Mouse (Mus musculus) ovary, postnatal 10 days (tissue): ENCODE measurements around the gene Tbl2.

ENCODE experiments used
- DNase-seq: peaks from one replicate; pipeline ENCODE4 v3.0.0; 2022; ENCODE audit warnings: low spot score

Tbl2 gene

DNA sequence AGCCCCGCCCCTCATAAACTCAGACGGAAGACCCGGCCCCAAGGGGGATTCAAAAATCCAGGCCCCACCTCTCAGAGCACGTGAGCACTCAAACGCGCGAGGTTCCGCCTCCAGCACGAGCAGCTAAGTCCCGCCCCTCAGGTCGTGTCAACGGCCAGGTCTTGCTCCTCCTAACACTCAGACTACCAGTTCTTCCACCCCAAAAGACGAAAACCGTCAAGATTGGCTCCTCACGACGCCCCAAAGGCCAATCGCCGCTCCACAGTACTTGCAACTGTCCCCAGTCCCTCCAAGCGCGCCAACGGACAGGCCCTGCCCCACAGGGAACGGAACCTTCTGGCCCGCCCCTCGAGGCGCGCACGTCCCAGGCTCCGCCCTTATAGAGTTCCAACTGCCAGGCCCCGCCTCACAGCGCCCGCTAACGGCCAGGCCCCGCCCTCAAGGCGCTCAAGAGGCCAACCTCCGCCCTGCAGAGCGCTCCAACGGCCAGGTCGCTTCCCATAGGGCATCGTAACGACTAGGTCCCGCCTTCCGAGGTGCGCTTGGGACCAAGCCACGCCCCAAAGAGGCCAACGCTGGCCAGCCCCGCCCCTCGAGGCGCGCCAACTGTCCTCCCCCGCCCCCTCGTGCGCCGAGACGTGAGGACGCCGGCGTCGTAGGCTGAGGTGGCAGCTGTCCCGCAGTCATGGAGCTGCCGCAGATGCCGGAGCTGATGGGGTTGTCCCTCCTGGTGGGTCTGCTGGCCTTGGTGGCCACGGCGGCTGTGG is at the start of gene Tbl2:
Tbl2 (plus strand) TSS at position 605 of the 767 bp plus-strand sequence.
- peak; percentile 98 for DNase-seq

DNA sequence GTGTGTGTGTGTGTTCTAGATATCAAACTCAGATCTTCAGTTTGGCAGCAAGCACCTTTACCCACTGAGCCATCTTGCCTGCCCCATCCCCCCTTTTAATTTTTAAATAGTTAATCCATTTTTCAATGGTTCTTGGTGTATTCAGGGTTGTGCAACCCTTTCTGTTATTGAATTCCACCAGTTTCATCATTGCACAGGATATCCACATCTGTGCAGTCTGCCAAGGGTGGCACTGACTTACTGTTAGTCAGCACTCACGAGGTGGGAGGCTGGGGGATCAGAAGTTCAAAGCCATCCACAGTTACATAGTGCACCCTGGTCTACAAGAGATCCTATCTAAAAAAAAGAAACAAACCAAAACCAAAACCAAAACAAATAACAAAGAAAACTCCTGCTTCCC is 48.5 kb upstream of the Tbl2 start:
- no peak for DNase-seq

DNA sequence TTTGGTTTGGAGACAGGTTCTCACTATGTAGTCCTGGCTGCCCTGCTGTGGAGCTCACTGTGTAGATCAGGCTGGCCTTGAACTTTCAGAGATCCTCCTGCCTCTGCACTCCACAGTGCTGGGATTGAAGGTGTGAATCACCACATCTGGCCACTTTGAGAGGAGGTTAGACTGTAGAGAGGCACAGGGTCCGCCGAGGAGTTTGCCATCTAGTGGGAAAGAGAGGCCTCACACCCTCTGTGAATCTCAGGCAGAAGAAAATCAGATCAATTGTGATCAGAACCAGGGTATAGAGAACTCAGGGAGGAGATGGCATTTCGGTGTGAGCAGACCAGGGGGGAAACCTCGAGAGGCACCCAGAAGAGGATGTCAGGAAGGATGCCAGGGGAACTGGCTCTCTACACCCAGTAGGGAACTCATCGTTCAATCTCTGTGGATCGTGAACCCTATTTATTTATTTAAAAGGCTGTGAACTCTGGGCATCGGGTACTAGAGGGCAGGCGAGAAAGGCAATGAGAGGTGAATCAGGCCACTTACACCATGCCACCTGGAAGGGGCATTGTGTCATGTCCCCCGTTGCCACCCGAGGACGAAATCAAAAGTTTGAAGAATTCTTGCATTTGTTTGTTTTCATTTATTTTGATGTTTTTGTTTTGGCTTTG is 45.3 kb upstream of the Tbl2 start:
- DNase-seq, result no peak

DNA sequence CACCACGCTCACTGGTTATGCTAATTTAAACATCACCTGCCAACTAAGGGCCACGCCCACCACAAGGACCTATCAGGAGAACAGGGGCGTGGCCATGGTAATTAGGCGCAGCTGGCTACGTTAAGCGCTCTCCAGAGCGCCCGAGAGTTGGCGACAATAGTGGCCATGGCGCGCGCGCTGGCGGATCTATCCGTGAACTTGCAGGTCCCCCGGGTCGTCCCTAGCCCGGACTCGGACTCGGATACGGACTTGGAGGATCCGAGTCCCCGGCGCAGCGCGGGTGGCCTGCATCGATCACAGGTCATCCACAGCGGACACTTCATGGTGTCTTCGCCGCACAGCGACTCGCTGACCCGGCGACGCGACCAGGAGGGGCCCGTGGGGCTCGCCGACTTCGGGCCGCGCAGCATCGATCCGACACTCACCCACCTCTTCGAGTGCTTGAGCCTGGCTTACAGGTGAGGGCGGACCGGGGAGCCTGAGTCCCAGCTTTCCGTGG is 42.6 kb upstream of the Tbl2 start:
- DNase-seq, result peak; percentile 32

DNA sequence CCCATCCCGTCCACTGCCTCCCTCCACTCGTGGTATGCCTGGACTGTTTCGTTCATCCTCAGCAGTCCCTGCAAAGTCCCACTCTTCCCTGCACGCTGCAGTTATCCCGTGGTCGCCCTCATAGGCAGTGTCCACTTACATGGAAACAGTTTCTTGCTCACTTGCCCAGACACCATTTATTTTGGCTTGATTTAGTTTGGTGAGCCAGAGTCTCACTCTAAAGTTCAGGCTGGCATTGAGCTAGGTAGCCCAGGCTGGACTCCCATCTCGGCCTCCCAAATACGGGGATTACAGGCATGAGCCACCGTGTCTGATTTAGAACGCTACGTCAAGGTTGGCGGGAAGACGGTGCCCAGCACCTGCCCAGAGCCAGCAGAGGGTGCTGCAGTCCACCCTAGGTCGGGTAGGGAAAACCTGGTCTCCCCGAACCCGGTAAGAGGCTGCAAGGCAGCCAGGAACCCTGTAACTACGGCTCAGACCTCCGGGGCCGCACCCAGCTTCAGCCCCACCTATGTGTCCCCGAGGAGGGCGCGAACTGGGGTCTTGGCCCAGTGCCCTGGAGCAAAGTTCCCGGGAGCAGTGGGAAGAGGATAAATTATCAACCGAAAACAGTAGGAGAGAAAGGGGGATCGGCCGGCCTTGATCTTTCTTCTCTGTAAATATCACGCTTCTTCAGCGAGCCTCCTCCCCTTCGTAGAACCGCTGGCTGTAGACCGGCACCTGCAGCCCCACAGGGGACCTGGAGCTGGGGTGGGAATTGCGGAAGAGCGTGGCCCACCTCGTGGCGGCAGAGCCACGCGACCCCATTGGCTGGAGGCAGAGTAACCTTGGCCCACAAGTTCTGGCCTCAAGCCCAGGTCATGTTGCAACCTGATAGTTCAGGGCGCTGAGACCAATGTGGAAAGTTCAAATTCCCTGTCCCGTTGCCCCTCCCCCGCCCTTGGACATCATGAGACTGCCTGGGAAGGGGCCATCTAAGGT is 41.6 kb upstream of the Tbl2 start:
- DNase-seq, result peak; percentile 24

DNA sequence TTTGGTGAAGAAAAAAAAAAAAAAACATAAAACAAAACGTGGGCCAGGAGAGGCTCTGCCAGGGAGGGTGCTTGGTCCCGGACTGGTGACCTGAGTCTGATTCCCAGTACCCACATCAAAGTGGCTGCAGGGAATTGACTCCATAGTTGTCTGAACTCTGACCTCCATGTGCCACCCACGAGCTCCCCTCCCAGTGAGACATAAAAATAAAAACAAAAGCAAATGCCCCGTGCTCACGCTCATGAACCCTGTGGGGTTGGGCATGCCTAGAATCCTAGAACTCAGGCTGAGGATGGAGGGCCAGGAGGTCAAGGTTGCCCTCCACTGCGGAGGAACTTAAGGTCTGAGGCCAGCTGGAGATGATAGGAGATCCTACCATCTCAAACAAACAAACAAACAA is 40.4 kb upstream of the Tbl2 start:
- DNase-seq, result no peak

DNA sequence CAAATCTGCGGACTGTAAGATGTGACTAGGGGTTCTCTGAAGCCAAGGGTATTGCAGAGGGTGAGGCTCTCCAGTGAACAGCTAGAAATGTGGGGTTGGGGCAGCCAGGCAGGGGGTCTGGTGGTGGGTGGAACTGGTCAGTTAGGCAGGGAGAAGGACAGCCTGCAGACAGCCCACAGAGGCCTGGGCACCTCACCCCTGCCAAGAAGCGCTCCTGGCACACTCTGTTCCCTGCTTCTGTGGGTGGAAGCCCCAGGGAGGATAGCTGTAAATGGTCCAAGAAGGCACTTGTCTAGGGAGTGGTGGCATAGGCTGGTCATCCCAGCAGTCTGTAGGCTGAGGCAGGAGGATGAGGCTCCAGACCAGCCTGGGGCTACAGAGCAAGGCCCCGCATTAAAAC is 40.0 kb upstream of the Tbl2 start:
- no peak for DNase-seq

DNA sequence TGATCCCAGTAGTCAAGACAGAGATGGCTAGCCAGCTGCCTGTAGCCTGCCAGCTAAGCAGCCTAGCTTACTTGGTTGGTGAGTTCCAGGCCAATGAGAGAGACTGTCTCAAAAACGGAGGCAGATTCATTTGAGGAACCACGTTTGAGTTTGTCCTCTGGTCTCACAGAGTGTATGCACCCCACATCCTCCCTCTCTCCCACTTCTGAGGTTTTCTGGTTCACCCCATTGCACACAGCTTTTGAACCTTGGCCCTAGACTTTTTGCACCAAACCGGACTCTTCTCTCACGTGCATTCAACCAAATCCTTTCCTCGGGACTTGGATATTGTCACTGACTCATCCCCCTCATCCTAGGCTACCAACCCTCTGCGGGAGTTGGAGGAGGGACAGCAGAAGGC is 39.5 kb upstream of the Tbl2 start:
- no peak for DNase-seq

DNA sequence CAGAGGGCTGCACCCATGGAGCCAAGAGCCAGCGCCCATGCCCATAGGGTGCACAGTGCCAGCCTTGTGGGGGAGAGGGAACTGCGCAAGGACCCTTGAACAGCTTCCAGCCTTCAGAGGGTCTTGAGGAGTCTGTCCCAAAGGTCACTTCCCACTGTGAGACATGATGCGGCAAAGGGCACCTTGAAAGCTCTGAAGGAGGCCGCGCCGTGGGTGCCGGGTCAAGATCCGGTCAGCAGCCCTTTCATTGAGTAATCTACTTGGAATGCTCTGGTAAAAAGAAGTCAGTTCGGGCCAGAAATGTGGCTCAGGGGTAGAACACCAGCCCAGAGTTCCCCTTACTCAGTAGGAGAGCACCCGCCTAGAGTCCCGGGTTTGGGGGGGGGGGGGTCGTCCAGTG is 35.7 kb upstream of the Tbl2 start:
- no peak for DNase-seq

DNA sequence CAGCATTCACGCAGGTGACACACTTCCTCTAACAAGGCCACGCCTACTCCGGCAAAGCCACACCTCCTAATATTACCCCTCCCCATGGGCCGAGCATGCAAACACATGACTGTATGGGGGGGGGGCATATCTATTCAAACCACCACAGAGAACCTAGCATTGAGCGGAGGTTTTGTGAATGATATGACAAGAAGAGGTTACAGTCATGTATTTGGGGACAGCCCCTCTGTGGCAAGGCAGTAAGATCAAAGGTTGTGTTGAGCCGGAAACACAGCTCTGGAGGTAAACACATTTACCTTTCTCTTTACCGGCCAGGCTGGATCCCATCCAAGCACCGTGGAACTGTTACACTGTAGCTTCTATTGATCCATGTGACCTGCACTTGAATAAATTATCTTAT is 34.2 kb upstream of the Tbl2 start:
- no peak for DNase-seq

DNA sequence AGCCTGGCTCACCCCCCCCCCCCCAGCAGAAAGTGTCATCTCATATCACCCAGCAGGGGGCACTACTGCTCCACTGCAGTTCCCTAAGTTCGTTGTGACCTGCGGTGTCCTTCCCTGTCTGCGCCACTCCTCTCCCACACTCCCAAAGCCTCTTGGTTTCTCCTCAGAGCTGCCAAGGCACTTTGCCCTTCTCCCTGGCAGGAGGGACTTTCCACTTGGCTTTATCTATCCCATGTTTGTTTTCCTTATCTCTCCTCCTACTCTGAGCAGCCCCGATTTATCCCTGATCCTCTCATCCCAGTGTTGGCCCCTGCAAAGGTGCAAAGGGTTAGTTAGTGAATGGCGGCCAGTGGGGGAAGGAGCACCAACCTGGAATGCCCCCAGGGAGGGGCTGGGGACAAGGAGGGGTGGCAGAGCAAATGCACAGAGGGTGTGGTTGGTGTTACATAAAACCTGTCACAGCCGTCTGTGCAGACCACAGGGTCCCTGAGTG is 30.8 kb upstream of the Tbl2 start:
- DNase-seq, result peak; percentile 9

DNA sequence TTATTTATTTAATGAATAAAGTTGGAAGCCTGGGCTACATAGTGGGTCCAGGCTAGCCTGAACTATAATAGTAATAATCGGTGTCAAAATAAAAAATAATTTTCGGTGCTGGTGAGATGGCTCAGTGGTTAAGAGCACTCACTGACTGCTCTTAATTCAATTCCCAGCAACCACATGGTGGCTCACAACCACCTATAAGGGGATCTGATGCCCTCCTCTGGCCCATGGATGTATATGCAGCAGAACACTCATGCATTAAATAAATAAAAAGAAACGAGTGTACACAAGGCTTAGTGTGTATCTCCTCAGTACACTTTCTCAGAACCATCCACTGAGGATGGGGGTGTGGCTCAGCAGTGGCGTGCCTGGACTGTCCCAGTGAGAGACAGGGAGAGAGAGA is 28.7 kb upstream of the Tbl2 start:
- no peak for DNase-seq

DNA sequence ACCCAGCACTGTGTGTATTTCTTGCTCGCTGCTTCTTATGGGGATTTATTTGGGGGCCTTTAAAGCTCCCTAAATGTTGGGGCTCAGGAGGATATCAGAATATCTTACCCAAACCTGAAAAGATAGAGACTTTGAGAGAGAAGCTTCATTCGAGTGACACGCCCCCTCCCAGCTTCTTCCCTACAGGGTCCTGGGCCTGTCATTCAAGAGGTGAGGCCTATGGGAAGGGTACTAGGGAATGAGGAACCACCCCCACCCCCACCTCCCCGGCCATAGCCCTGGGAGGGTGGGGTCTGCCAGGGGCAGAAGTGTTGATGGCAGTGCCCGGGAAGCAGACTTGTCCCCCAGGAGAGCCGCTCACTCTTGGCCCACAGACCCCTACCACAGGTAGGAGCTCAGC is 23.3 kb upstream of the Tbl2 start:
- no peak for DNase-seq

DNA sequence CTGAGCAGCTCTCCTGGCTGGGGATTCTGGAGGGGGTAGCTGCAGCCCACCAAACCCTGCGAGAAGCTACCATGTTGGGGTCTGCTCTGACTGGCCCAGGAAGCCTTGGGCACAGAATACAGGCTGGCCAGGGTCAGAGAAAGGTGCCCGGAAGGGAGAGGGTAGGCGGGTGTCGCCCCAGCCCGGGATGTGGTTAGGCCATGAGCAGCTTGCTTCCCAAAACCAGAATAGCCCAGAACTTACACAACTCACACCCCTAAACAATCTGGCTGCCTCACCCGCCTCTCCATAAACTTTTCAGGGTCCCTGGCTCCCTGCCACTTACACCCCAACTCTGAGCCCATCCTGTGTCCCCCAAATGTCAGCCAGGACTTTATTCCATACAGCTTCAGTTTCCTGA is 21.8 kb upstream of the Tbl2 start:
- DNase-seq, result no peak

DNA sequence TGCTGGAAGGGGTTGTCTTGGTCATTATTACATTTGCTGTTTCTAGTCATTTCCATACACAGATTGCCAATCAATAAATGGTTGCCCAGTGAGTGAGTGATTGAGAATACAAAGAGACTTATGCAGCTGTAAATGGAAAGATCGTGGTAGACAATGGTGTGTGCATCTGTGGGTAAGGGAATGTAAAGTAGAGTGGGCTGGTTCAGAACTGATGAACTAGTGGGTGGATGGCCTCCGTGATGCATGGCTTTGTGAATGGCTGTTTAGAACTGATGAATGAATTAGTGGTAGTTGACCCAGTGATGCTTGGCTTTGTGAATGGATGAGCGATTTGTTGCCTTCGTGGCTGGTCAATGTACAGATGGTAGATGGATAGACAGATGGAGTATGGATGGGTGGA is 19.7 kb upstream of the Tbl2 start:
- DNase-seq, result no peak

DNA sequence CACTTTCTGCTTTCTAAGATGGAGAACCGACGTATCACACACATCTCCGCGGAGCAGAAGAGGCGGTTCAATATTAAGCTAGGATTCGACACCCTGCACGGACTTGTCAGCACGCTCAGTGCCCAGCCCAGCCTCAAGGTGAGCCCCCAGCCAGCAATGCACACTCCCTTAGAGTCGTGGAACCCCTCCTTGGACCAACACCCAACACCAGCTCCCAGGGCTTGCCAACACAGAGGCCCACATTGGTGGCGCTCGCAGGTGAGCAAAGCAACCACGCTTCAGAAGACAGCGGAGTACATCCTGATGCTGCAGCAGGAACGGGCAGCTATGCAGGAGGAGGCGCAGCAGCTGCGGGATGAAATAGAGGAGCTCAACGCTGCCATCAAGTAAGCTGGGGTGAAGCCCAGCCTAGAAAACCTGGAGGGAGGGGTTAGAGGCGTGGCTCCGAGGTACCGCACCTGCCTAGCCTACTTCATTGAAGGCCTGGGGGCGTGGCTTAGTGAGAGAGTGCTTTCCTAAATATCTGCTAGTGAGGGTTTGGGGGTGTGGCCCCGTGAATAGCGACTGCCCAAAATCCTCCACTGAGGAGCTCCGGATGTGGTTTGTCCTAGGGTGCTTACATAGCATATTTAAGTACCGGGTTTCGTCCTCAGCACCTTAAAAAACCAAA is 15.6 kb upstream of the Tbl2 start:
- DNase-seq, result no peak

DNA sequence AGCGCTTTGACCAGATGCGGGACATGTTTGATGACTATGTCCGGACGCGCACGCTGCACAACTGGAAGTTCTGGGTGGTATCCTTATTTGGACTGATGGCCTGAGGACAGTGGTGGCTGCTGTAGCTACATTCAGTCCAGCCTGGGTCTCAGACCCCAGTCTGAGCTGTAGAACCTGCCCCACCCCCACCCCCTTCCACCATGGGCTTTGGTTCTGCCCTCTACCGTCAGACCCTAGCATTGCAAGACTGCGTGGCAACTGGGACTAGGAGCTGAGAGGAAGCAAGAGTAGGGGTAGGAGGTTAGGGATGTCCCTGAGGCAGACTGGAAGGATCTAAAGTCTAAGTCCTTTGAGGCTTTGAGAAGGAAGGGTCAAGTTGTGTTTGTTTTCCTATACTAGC is 14.9 kb upstream of the Tbl2 start:
- DNase-seq, result no peak

DNA sequence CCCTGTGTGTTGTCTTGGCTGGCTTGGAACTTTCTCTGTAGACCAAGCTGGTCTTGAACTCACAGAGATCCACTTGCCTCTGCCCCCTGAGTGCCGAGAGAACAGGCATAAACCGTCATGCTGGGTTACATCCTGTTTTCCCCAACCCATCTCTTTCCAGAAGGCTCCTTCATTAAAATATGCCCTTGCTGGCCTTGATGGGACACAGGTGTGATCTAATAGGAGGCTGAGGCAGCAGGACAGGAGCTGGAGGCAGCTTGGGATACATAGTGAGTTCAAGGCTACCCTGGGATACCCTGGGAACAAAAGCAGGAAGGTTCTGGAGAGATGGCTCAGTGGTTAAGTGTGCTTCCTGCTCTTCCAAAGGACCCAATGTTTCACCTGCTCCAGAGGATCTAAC is 9.6 kb upstream of the Tbl2 start:
- no peak for DNase-seq

DNA sequence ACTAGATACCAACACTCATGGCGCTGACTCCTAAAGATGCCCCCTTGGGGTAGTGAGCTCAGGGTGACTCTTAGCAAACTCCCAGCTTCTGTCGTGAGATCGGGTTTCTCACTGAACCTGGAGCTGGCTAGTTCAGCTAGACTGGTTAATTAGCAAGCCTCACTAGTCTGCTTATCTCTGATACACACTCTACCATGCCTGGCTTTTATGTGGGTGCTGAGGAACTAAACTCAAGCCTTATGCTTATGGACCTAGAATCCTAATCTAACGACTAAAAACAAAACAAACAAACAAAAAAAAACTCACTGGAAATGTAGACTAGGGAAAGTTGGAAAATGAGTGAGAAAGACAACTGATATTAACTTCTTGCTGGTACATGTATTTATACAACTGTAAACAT is 5.0 kb upstream of the Tbl2 start:
- DNase-seq, result no peak

DNA sequence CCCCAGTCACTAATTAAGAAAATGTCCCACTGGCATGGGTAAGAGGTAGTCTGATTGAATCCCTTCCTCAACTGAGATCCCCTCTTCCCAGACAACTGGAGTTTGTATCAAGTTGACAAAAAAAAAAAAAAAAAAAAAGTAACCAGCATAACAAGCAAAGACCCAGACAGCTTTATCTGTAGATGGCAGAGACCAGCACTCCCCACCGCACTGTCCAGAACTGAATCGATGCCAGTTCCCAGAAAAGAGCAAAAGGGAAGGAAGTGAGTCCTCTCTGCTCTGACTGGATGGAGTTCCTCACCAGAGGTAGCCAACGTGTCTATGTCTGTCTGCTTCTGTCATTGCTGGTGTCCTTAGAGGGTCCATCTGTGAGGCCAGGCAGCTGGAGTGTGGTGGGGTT is 3.9 kb upstream of the Tbl2 start:
- no peak for DNase-seq

DNA sequence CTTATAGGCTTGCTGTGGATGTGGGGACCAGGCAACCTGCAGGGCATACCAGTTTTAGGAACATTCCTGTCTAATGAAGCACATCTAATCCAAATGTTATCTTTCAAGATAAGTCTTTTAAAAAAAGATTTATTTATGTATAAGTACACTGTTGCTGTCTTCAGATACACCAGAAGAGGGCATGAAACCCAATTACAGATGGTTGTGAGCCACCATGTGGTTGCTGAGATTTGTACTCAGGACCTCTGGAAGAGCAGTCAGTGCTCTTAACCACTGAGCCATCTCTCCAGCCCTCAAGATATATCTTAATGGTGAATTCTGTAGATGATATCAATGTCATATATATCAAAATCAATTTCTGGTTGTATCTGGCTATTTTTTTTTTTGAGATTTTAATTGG is 3.5 kb upstream of the Tbl2 start:
- DNase-seq, result no peak

DNA sequence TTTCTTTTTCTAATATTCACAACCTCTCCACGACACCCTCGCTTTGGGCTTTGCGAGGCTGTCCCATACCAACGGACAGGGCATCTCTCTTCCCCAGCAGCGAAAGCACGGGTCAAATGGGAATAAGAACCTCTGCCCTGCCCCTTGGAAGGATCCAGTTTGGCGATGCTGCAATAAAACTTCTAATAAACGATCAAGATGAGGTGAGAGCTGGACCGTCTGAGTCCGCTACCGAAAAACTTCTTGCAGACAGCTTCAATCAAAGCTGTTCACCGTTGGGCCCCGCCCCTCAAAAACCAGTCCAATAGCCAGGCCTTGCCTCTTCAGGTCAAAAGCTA is 773 bp upstream of the Tbl2 start:
- DNase-seq, result no peak
